Mouse (Mus musculus) ZHBTc4 (cell line): ENCODE data around the gene Ank2.

Experiments
- DNase-seq: peaks from one replicate; pipeline ENCODE4 v3.0.0-alpha.2; 2011; ENCODE audit warnings: low read depth, low spot score

The Ank2 gene

DNA sequence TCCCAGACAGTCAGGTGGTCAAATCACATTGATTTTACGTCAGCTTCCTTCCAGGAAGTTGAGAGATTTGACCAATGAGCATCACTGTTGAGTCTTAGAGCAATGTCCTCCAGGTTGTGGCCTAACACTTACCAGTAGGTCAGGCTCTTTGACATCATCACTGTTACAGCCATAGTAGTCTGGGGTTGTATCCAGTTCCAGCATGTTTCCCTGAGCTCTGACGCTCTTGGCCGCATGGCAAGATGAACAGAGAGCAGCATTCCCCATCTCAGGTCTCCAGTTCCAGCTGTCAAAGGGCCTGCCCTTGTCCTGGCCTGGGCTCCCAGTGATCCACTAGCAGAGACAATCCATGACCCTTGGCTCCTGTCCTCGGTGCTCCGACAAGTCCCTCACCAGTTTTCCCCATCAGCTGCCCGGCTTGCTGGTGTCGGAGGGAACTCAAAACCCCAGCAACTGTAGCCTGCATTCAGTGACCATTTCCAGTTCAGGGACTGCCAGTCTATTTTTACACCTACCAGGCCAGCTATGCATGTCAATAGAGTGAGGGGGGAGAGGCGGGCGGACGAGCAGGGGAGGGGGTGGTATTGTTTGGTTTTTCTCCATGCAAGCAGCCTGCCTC, 374.7 kb downstream of the Ank2 start:
- peak; percentile 45 for DNase-seq

- no peak for DNase-seq
Observed at GRCm38 (mm10) chr3:127123376-127123775, 375.8 kb downstream of the Ank2 start.

GRCm38 (mm10) chr3:127118777-127119176, 380.4 kb downstream of the Ank2 start:
- DNase-seq, result no peak

GRCm38 (mm10) chr3:127116226-127116625, 382.9 kb downstream of the Ank2 start:
- no peak for DNase-seq

GRCm38 (mm10) chr3:127113238-127113637, 385.9 kb downstream of the Ank2 start:
- DNase-seq, result no peak

- no peak for DNase-seq
Observed at GRCm38 (mm10) chr3:127109413-127109812, 389.7 kb downstream of the Ank2 start.

DNA sequence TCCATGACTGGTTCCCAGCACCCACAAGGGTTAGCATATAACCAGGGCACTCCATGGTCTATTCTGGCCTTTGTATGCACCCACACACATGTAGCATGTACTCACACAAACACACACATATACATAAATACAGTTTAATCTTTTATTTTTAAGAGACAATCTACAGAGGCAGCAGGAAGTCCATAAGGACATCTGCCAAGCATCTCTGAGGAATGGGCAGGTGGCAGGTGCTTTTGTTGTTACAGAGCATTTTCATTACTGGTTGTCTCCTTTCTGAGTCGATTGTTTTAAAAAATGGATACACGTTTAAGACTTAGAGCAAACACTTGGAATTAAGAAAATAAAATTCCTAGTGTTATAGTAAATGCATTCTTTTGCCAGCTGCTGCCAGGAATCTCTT, 390.7 kb downstream of the Ank2 start:
- DNase-seq, result no peak

GRCm38 (mm10) chr3:127107281-127107680, 391.9 kb downstream of the Ank2 start:
- DNase-seq, result no peak

GRCm38 (mm10) chr3:127101326-127101725, 397.8 kb downstream of the Ank2 start:
- no peak for DNase-seq

- DNase-seq, result no peak
Observed at GRCm38 (mm10) chr3:127097745-127098144, 401.4 kb downstream of the Ank2 start.

GRCm38 (mm10) chr3:127097106-127097505, 402.0 kb downstream of the Ank2 start:
- DNase-seq, result no peak

DNA sequence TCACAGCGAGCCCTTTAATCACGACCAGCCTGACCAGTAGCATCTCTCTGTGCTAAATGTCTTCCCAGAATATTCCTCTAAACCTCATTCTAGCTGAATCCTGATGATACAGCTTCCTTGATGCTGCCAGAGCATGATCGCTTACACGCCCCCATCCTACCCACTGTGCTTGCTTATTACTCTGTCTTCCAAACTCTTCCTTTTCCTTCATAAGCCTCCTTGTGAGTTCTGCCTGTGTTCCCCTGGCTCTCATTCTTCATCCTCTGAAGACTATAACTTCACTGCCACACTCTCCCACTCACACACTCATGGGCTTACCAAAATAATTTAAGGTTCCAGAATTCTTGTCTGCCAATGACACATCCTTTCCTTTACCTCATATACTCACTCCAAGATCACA, 405.5 kb downstream of the Ank2 start:
- DNase-seq, result no peak

- DNase-seq, result no peak
Observed at GRCm38 (mm10) chr3:127087574-127087973, 411.6 kb downstream of the Ank2 start.

GRCm38 (mm10) chr3:127086834-127087506, 412.2 kb downstream of the Ank2 start:
- DNase-seq, result no peak

DNA sequence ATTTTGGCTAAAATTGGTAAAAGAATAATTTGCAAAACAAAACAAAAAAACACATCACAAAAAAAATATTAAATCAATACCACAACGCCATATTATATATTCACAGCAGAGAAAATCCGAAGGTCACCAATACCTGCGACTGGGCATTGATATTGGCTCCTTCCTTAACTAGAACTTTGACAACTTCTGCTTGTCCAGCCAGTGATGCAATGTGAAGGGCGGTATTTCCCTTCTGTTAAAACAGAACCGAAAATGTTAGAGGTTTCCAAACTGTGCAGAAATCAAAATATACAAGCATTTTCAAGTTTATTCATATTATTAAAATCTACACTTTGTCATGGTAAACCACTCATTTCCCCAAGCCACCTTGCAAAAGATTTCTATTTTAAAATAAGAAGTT, 421.8 kb downstream of the Ank2 start:
- no peak for DNase-seq

- no peak for DNase-seq
Observed at GRCm38 (mm10) chr3:127075531-127076280, 423.4 kb downstream of the Ank2 start.

DNA sequence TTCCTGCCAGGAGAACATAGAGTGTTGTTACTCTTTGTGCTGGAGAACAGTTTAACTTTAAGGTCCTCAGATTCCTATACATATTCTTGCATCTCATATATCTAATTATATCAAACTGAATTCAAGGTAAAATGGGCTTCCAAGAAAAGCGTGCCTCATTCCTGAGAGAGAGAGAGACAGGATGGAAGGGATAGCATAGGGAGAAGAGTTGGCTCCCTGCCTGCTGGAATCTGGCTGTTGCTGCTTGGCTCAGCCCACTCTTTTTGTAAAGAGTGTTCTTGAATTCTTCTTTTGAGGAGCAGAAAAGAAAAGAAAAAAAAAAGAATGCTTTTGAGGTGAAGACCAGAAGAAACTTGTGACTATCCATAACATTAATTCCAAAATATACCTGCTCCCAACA, 427.7 kb downstream of the Ank2 start:
- DNase-seq, result no peak

GRCm38 (mm10) chr3:127063654-127064386, 435.3 kb downstream of the Ank2 start:
- DNase-seq, result no peak

DNA sequence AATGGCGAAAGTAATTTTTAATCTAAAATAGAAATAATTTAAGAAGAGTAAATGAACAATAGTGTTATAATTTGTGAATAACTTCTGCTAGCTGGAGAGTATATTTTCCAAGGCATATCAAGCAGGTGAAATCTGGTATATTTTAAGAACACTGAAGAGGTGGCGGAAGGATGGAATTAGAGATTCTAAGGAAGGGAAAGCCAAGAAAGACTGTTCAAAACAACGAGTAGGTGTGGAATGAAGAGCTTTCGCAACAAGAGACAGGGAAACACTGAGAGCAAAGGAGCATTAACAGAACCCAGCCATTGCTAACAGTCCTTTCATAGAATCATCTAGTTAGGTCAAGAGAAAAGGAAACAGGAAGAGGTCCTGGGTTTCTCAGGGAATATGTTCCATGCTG, 439.5 kb downstream of the Ank2 start:
- DNase-seq, result no peak

GRCm38 (mm10) chr3:127041288-127041687, 457.9 kb downstream of the Ank2 start:
- no peak for DNase-seq

DNA sequence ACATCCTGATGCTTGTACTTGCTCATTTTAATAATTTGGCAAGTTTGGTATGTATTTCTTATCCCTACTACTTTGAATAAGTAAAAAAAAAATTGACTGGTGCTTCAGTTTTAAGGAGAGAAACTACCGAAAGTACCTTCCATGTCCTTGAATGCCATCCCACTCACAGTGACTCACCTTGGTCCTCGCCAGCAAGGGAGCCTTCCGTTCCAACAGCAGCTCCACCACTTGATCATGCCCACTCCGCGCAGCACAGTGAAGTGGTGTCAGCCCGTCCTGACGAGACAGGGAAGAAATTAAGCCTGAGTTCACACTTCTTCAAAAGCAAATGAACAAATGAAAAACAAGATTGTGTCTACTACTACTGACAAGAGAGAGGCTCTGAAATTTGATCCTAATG, 460.6 kb downstream of the Ank2 start:
- no peak for DNase-seq

GRCm38 (mm10) chr3:127036118-127036517, 463.0 kb downstream of the Ank2 start:
- DNase-seq, result no peak
